Mouse (Mus musculus) MEL-GATA-1-ER (cell line): Measurements from ENCODE around the gene Smim13.
"Not testable (repeated sequence)": the region's sequence is repeated elsewhere in the genome, so short reads cannot be mapped to it uniquely, and the experiment has no call there.

Experiments
- DNase-seq: peaks from one replicate; pipeline ENCODE4 v3.0.0-alpha.2; 2012; ENCODE audit warnings: low read depth; ENCODE audit errors: extremely low read depth

Gene Smim13

GRCm38 (mm10) chr13:41238035-41238804, 11.4 kb upstream of the Smim13 start:
- DNase-seq: no peak

DNA sequence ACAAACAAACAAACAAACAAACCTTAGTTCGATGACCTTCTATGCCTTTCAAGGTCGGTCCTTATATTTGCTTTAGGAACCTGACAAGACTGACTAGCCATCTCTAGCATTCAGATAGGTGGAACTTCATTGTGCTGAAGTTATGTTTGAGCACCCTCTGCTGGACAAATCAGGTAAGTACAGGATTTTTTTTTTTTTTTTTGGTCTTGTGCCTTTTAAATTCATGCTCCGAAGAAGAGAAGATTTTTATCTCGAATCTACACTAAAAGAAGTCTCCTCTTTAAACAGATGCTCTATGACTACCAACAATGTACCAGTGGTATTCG, 10.9 kb upstream of the Smim13 start:
- peak; percentile 61 for DNase-seq

GRCm38 (mm10) chr13:41241557-41241956, 8.1 kb upstream of the Smim13 start:
- DNase-seq: peak; percentile 31

DNA sequence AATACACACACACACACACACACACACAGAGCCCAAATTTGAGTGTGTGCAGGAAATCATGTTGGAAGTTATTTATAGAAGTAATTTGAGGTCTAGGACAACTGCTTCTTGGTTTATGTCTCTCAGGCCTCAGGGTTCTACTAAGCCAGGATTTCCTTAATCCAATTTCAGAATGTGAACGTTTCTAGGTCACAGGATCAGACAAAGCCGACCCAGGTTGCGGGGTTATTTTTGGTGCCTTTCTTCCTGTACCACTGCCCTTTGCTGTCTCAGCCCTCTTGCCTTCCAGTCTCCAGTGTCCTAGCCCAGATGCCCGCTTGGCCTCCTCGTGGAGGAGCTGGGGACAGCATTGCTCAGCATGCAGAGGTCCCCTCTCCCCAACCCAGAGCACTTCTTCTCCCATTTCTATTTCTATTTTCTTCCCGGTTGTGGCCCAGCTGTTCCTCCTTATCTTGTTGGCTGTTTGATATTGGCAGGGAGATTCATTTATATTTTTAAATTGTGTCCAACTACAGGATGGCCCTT, 5.3 kb upstream of the Smim13 start:
- no peak for DNase-seq

DNA sequence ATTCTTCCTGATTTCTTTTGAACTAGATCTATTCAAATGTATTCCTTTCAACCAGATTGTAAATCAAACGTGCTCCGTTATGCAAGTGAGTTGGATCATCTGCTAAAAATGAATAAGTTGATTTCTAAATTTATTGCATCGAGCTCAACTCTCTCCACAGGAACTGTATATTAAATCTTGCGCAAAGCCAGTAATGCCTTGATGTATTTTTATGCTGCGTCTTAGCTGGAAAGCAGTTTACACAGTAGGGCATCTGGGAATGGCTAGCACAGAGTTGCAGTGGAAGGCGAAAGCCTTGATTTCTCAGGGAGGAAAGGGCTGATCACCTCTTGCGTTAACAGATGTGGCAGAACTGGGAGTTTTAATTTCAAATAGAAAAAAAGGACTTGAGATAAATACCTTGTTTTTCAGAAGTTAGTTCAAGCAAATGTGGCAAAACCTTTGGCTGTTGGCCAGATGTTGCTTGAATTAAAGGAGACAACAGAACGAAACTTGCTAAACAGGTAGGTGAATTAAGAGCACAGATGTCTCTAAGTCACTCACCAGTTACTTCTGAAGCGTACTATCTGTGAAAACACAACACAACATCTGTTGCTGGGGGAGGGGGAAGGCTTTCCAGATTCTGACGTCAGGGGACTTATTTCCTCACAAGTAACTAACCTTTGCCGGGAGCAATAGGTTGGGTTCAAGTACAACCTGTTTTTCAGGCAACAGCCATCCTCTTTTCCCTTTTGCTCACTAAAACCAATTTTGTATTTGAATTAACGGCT, 708 bp upstream of the Smim13 start:
- peak; percentile 81 for DNase-seq

GRCm38 (mm10) chr13:41250318-41250981, 806 bp downstream of the Smim13 start:
- DNase-seq: peak; percentile 6

DNA sequence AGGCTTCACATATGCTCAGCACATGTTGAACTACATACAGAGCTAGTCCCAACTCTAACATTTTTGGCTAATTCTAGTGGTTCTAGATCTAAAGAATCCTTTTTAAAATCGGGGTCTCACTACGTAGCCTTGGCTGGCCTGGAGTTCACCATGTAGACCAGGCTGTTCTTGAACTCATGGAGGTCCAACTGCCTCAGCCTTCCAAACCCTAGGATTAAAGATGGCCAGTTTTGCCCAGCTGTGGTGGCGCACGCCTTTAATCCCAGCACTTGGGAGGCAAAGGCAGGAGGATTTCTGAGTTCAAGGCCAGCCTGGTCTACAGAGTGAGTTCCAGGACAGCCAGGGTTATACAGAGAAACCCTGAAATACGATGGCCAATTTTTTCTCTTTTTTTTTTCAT, 1.6 kb downstream of the Smim13 start:
- not testable (repeated sequence) for DNase-seq

DNA sequence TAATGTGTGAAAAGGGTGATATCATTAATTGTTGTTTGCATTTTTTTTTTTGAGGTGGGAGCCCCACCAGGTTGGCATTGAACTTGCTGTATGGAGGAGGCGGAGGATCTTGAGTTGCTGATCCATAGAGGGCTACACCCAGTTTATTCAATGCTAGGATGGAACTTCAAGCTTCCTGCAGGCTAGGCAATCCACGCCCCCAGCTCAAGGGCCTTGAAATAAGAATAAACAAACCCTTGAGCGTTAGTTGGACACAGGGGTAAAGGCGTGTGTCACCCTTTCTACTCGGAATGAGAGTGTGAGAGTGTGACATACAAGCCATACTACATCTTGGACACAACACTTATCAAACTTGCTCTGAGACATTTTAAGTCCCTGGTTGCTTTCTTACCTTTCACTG, 2.0 kb downstream of the Smim13 start:
- DNase-seq: no peak

DNA sequence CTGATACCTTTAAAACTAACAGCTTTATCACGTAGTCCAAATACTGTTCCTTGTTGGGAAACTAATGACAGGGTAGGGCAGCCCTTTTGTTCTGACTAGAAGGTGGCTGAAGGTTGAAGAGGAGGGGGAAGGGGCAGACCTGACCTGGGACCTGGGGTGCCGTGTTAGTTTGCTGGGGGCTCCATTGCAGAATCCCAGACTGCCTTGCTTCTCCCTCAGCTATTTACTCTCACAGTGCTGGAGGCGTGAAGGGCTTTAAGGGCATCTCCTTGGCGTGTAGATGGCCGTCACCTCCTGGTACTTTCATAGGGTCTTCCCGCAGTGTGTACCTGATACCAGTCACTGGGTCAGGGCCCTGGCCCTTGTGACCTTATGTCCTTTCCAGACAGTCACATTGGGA, 2.5 kb downstream of the Smim13 start:
- DNase-seq: no peak

- no peak for DNase-seq
Observed at GRCm38 (mm10) chr13:41252736-41253135, 3.1 kb downstream of the Smim13 start.

GRCm38 (mm10) chr13:41256126-41256525, 6.5 kb downstream of the Smim13 start:
- DNase-seq: no peak

DNA sequence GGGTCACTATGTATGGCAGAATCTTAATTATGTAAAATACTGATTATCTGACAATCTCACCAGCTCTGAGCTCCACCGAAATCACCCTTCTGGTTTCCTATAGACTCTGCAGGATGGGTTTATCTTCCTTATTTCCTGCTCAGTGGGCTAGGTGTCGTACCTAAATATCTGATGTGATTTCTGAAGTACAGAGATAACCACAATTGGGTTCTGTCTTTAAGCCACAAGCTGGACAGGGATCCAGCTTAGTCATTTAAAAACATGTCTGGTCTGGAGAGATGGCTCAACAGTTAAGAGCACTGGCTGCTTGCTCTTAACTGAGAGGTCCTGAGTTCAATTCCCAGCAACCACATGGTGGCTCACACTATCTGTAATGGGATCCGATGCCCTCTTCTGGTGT, 7.3 kb downstream of the Smim13 start:
- DNase-seq: no peak

- no peak for DNase-seq
Observed at GRCm38 (mm10) chr13:41257851-41258250, 8.2 kb downstream of the Smim13 start.

DNA sequence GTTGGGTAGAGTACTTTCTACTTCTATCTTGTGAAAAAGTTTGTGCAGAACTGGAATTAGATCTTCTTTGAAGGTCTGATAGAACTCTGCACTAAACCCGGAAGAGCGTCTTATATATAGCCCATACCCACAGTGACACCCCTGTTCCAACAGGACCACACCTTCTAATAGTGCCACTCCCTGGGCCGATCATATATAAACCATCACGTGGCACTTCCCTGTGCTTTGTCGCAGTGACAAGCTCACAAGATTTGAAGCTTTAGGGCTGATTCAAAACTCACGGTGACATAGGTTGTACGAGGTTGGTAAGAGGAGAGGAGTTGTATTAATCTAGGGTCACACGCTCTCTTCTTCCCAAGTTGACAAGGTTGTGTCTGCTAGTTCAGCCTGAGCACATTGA, 12.0 kb downstream of the Smim13 start:
- not testable (repeated sequence) for DNase-seq

- DNase-seq: no peak
Observed at GRCm38 (mm10) chr13:41263304-41264006, 13.8 kb downstream of the Smim13 start.

DNA sequence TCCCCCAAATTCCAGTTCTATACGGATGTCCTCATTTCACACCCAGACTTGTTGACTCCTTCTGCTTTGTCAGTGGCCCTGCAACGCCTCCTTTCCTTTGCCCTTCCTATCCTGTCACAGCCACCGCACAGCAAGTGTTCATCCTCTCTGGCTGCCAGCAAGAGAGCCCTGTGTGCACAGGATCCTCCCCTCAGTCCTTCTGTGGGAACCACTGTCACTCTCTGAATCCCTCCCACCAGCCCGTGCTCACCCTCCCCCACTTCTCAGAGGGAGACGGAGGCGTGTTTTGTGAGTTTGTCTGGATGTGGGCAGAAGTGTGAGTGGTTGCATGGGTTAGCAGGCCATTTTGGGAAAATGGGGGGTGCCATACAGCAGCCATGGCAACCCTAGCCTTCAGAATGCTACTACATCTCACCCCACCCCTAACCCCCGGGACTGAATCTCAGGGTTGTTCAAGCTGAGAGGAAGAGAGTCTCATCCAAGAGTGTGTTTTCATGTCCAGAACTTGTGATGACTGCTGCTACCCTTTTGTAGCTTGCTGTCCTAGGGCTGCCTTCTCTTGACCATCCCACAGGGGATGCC, 18.3 kb downstream of the Smim13 start:
- DNase-seq: no peak

GRCm38 (mm10) chr13:41273927-41274650, 24.4 kb downstream of the Smim13 start, which contains the start of gene Gm17364:
TSS of gene Gm17364 (minus strand) at chr13:41273977.
- DNase-seq: no peak

GRCm38 (mm10) chr13:41280696-41281095, 31.1 kb downstream of the Smim13 start:
- DNase-seq: no peak

DNA sequence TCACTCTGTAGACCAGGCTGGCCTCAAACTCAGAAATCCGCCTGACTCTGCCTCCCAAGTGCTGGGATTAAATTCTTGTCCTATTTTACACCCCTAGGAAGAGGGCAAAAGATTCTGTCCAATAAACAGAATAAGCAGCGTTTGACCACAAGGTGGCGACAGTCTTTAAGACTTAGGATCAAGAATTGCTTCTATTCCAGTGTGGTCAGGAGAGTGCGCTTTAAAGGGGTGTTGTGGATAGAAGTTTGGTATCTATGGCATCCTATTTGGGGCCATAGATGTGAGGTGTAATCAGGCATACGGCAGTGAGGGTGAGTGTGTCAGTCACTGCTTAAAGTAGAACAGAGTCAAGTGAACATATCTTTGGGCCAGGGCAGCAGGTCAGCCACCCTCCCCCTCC, 33.6 kb downstream of the Smim13 start:
- DNase-seq: peak; percentile 41

GRCm38 (mm10) chr13:41285448-41285847, 35.8 kb downstream of the Smim13 start:
- no peak for DNase-seq
